Mouse (Mus musculus) kidney, adult 8-10 months (tissue): ENCODE data around the gene Psat1.

Source experiments
- DNase-seq, 2 experiments: peaks; one replicate each; pipeline ENCODE4 v3.0.0; 2022

Psat1 gene

DNA sequence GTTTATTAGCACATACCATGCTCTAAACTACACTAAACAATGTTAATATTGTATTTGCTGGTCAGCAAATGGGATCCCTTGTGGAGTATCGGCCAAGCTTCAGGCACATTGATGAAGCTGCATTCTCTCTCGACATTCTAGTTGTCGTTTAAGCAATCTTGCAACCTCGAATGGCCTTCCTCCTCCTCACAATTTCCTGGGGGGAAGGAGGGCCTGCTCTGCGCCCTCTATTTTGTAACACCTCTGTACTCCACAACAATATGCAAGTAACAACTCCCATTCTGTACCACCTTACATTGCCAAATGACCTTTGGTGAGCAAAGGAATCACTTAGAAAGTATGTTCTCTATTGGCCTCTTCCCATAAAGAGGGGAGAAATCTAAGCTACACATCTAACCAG lies 91.8 kb downstream of the Psat1 start:
- DNase-seq, result no peak
